Mouse (Mus musculus) layer of hippocampus, adult 11-12 months (tissue): ENCODE data around the gene Pla2g2c.

Experiments
- DNase-seq: peaks from one replicate; pipeline ENCODE4 v3.0.0; 2022; ENCODE audit warnings: low spot score

The Pla2g2c gene

DNA sequence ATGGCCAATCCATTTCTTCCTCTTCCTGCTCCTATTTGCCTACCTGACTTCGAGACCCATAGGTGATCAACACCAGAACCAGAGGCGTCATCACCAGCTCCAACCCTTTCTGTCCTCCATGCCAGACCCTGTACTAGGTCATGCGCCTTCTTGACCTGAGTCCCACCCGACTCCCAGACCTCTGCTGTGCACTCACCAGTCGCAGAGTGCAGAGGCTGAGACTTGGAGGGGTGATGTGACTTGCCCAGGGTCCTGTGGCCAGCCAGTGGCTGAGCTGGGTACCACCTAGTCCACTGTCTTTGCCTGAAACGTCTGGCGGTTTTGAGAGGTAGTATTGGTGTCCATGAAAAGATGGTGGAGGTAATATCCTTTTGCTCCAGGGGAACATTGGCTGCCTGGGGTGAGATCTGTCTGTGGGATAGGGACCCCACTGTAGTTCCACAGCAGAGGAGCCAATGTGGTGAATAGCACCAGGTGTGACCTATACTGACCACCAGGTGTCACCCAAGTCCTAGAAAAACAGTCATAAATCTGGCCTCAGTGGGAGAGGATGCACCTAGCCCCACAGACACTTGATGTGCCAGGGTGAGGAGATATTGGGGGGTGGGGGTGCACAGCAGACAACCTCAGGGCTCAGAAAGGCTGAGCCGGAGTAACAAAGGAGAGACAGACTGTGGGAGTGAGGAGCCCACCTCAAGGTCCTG is 23.9 kb downstream of the Pla2g2c start:
- peak; percentile 71 for DNase-seq

DNA sequence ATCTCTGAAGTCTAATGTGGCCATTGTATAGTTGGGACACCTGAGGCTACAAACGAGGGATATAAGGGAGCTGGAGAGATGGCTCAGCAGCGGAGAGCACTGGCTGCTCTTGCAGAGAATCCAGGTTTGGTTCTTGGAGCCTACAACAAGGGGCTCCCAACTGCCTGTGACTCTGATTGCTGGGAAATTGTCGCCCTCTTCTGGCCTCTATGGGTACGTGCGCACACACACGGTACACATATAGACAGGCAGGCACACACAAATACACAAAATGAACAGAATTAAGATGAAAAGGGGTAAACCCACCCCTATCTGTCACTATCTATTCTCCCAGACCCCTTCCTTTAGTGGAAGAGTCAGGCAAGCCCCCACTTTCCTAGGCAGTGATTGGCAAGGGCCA is 28.0 kb downstream of the Pla2g2c start:
- no peak for DNase-seq

DNA sequence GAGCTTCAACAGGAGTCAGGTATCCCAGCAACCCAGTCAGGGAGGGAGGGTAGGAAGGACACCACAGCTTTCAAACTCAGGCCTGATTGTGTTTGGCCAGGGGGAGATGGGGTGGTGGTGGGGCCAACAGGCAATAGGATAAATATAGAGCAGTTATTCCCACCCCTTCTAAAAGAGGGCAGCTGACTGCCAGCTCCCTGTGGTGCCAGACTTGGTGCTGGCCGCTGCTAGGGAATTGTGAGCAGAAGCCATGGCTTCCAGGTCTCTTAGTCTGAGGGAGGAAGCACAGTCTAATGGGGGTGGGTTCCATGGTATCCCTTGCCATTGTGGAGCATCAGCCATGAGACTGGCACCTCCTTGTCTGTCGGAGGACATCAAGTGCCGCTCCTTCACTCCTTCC is 29.0 kb downstream of the Pla2g2c start:
- no peak for DNase-seq

DNA sequence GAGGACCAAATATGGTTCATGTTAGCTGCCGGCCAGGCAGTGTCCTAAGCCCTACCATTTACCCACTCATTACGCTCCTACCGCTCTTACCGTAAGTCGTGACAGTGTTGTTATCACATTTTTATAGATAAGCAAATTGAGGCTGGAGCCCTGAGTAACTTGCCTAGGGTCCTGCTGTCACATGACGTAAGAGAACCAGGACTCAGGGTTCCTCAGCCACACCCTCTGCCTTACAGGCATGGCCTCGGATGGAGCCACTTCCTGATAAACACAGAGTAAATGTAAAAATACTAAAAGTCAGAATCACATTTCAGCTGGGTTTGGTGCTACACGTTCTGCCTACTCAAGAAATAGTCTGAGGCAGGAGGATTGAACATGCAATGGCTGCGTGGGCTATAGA is 29.8 kb downstream of the Pla2g2c start:
- DNase-seq: no peak

DNA sequence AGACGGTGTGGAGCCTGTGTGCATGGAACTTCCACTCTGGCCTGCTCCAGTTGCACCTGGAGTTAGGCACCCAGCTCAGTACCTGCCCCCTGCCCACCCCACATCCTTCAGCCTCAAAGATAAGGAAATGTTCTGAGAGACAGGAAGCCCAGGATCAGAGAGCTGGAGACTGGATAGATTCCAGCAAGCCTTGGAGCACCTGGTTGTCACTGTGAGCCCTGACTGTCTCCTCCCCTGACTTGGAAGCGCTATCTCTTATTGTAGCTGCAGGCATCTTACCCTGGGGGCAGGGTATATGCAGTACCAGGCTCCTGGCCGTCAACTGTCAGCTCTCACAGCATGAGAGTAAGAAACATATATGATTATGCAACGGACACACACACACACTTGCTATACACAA is 30.8 kb downstream of the Pla2g2c start:
- DNase-seq: no peak

DNA sequence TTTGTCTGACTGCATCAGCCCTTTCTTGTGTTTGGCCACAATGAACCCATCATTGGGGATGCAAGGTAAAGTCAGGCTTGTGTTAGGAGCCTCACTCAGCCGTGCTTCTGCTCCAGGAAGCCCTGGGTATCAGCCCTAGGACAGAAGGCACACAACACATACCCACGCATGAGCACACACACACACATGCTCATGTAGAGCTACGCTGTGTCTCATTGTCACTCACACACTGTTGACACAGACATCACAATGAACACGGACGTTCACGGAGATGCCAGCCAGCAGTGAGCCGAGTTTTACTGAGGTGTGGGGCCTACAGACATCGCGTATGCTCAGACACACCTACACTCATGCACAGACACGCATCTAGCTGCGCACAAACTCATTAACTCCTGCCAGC is 31.4 kb downstream of the Pla2g2c start:
- peak; percentile 30 for DNase-seq

DNA sequence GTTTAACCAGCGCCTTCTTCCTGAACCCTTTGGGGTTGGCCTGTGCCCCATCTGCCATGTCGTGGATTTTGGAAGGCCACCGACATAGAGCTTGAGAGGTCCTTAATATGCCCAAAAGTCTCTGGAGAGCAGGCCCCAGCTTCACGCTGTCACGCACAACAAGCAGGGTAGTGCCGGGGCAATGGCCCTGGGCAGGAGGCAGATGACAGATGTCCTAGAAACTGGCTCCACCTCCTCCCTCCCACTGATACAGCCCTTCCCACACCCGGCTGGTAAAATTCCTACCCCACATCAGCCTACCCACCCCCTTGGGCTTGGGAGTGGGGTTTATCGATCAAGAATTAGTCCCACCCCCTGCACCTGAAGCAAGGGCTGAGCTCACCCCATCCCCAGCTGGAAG is 32.8 kb downstream of the Pla2g2c start, which contains the start of gene Pla2g2f:
Pla2g2f (minus strand) TSS at position 211 of the 400 bp plus-strand sequence.
- DNase-seq: no peak

DNA sequence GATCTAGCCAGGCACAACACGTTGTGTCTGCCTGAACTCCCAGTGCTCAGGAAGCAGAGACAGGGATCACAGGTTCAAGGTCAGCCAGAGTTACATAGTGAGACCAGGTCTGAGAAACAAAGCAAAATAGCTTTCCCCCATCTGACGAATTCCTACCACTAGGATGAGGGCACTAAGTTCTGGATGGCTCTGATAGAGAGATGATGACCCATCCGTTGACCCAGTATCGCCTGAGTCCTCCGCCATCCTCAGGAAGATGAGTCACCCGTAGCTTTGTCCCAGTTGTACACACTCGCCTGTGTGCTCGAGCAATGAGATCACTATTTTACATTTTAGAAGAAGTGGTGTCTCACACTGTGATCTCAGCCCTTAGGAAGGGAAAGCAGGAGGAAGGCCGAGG is 37.7 kb downstream of the Pla2g2c start:
- no peak for DNase-seq

DNA sequence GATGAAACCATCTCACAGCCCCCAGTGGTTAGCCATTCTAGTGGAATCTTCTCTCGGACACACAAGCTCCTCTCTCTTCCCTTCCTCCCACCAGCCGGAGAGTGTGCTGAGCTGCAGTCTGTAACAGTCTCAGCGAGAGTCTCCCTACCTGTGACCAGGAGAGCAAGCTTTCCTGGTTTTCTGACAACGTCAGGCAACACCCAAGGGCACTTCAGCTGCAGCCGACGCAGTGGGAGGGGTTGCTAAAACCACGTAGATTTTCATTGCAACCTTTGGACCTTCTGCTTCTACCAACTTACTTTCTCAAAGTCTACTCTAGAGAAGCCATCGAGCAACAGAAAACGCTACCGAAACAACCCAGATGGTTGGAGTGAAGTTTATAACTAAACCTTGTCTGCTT is 47.4 kb downstream of the Pla2g2c start:
- no peak for DNase-seq

DNA sequence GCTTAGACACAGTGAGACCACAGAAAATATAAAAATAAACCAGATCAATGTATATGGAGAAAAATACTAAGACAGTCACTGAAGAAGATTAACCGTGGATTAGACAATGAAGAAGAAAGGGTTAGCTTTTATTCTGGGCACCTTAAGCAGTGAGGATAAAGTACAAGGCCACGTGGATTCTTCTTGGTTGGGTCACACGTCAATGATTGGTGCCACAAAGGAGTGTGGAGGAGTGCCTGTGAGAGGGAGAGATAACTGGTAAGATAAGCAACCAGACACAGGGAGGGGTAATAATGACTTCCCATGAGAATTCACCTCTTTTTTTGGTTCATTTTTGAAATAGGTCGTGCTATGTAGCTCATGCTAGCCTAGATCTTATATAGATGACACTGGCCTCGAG is 47.8 kb downstream of the Pla2g2c start:
- no peak for DNase-seq

DNA sequence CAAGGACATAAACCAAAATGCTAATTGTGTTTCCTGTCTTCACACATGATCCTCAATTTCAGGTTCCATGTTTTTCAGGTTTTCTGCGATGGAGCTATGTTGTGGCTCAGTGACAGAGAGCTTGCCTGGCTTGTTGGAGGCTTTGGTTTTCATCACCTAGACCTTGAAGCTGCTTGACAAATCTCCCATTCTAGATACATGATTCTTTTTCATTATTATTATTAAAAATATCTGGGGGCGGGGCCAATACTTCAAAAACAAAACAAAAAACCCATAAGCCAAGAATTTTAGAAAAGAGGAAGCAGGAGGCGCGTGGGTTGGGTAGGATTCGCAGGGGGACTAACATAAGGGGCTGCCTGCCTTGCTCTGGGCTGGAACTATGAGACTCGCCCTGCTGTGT is 50.8 kb downstream of the Pla2g2c start, which contains the start of gene Pla2g2d:
Pla2g2d (plus strand) TSS at position 301 of the 400 bp plus-strand sequence.
- DNase-seq: no peak

DNA sequence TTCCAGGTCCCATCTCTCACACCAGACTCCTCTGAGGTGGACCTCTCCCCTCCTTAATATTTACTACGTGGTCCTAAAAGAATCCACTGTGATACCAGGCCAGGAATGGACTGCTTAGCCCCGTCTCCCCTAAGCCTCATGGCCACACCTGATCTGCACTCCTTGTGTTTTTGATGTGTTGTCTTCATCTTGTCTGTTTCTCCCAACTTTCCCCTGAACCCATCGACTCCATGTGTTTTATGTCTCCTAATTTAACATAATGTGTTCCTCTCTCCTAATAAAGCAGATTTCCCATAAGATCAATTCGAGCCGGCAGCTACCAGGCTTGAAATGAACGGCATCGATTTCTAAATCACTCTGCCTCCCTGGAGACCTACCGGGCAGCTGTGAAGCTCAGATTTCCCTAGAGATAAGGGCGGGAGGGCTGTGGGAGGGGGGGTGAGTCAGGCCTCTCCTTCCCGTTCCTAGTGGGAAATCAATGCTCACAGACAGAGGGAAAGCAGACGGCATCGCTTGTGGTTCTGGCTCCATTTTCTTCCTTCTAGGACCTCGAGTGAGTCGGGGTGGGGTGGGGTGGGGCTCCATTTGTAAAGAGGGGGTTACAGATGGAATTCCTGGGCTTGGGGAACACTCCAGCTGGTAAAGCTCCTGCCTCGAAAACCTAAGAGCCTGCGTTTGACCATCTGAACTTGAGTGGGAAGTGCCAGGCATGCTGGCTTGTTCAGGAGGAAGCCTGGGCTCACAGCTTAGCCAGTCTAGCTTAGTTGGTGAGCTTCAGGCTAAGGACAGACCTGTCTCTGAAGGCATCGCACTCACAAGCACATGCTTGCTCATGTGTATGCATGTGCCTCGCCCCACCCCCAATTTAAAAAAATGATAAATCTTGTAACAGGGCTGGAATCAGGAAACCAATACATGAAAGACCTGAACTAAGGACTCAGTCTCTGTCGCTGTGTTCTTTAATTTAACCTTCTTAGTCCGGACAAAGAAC is 53.1 kb downstream of the Pla2g2c start:
- no peak for DNase-seq

DNA sequence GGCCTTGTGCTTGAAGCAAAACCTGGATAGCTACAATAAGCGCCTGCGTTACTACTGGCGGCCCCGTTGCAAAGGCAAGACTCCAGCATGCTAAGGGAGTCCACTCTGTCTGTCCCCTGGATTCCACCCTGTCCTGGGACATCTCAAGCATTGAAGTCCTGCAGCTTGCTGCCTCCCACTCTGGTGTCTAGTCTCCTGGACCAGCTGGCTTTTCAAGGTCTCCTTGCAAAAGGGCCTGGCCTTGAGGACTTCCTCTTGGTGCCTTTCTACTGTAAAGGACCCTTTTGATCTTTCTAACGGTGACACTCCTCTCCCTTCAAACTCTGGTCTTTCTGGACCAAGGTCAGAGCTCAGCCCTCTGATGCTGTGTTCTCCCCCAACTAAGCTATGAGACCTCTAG is 55.7 kb downstream of the Pla2g2c start:
- DNase-seq: no peak

DNA sequence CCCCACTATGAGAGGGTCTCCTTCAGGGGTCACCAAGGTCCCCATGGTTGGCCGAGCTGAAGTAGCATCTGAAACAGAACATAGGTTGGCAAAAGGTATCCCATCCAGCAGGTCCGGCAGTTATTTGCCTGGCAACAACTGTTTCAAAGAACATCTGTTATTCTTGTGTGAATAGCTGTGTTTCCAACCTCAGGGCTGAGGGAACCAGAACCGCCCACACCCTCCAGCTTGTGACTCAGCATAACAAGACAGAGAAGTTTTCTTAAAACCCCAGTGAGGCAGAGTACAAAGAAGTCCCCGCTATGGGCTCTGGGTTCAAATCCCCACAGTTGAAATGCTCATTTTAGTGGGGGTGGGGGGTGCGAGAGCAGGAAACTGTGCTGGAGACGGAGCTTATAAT is 57.5 kb downstream of the Pla2g2c start:
- peak; percentile 63 for DNase-seq

DNA sequence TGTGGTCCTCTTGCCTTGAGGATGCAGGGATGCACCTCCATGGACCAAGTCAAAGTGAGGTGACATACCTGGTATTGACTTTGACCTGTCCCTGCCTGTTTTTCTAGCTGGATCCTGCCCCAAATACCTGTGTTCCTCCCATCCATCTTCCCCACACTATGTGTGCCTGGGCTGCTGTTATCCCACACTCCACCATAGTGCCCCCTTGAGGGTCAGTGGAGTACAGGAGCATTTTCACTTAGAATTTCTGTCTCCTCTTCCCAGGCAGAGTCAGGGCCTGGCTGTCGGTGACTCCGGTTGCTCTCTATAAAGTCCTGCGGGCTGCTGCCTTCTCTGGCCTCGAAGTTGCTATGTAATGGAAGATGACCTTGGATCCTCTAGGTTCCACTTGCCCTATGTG is 61.1 kb downstream of the Pla2g2c start:
- no peak for DNase-seq

DNA sequence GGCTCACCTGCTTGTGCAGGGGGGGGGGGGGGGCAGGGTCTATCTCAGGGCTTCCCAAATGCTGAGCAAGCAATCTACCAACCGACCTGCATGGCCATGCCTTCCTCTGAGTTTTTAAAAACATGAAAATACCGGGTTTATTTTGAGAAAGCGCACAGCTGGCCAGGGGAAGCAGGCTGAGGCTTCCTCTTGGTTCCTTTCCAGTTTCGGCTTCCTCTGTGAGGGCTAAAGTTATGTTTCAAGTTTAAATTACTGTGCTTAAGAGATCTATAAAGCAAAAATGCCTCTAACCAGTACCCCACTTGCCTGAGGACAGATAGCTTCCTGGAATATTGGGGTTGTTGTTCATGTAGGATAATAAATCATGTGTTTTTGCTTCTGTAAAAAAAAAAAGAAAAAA is 61.5 kb downstream of the Pla2g2c start:
- DNase-seq: no peak

DNA sequence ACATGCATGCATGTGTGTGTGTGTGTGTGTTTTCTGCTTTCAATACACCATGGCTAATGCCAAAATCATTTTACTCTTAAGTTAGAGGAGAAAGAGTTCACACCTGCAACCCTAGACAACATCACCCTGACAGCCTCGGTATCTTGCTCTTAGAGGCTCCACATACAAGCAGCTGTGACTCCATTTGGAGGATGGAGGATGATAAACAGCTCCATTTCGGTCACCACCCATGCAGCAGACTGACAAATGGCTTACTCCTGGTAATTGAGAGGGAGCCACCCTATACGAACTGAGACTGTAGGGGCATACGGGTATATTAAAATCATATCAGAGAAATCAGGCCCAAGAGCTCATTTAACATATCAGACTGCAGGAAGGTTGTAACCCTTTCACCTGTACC is 63.8 kb downstream of the Pla2g2c start:
- no peak for DNase-seq

DNA sequence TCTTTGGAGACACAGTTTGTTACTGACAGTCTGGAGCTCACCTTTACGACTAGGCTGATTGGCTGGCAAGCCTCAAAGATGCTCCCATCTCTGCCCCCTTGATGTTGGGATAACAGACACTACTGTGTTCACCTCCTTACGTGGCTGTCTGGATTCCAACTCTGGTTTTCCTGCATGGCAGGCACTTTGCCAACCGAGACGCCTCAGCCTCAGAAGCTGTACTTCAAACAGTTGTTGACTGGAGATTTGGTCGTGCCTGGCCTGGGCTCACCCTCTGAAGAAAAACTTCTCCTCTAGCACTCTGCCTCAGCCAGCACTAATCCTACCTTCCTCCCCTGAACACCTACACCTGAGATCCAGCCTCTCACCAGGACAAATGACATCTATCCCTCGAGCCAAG is 66.9 kb downstream of the Pla2g2c start:
- DNase-seq: no peak

DNA sequence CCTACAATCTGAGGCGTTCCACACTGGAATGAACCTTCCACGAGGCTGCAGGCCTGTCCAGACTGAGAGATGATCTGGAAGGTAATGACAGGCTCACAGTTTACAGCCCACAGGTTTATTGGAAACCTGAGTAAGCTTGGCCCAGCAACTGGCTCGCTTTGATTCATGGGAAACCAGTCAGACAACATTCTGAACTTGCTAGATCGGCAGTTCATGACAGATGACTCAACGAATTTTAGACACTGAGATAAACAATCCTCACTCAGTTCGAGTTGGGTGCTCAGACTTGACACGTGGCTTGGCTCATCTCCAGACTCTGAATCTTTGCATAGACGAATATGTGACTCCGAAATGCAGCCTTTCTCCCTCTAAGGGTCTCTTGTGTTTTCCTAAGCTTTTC is 68.0 kb downstream of the Pla2g2c start:
- no peak for DNase-seq

DNA sequence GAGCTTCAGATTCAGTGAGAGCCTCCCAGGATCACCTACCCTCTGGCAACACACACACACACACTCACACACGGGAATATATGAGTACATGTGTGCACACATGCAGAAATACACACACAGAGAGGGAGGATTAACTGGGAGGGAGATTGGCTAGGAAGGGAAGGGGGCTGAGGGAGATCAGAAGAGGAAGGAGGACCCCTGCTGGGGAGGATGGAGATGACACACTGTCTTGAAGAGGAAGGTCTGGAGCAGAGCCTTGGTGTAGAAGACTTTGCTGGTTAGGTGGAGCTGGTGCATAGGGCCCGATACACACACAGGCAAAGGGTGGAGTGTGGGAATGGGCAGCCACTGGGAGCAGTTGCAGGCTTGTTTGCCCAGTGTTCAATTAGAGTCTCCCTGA is 68.7 kb downstream of the Pla2g2c start:
- DNase-seq: peak; percentile 76

DNA sequence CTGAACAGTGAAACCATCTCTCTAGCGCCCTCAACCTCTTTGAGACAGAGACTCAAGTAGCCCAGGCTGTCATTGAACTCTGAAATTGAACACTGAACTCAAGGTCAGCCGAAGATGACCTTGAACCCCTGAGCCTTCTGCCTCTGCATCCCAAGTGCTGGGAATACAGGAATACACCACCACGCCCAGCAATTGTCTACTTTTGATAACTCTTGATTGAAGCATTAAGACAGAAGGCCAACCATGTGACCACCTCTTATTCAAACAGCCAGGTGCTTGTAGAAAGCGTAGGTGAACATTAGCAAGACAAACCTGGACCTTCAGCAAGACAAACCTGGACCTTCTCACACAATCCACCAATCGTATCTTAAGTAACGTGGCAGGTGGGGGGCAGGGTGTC is 69.8 kb downstream of the Pla2g2c start:
- DNase-seq: no peak
